Mouse (Mus musculus) cerebellum, adult 2 months (tissue): ENCODE measurements around the gene Cacng8.

Experiments
- CTCF ChIP-seq: fragments of 200-500 bp; IDR thresholded peaks from 2 replicates; pipeline ENCODE4 v1.5.1; 2011; ENCODE audit warnings: low read depth, mild to moderate bottlenecking, control low read depth, low read length, moderate library complexity, borderline replicate concordance; ENCODE audit not compliant: insufficient read depth
- POLR2A ChIP-seq: fragments of 200-500 bp; IDR thresholded peaks from 2 replicates; pipeline ENCODE4 v1.6.1; 2011; ENCODE audit warnings: low read length, control low read depth, borderline replicate concordance; ENCODE audit not compliant: insufficient read depth

GRCm38 (mm10) chr7:3411160-3411941, 20.9 kb downstream of the Cacng8 start:
- TF ChIP-seq CTCF: 0 out of 2 replicates have a peak, but pooled peaks have one; percentile 5
- no peak for TF ChIP-seq POLR2A
